Mouse (Mus musculus): Measurements from ENCODE around the gene Zfp280d. TPM values are rescaled to one million over a fixed set of nuclear protein-coding genes. Genes with fewer than 3 reads are reported as not detected.

The Zfp280d gene
- 42.7 and 46.5 TPM in 2 replicates for polyA plus RNA-seq (2015; fragmentation: Nextera tagmentation; extraction: Ambion mirVana)

- Histone ChIP-seq H3K9ac (replicated peaks) (peak within 1 kb of the TSS; percentile 74), H3K9me3 (no peaks in the 10 kb centered on the region), H3K27ac (replicated peaks) (peak within 1 kb of the TSS; percentile 99), H3K36me3 (no peaks in the 10 kb centered on the region), H3K4me1 (peaks cover 24% of the 10 kb centered on the region), H3K27me3 (no peaks in the 10 kb centered on the region), H3K4me3 (peak within 1 kb of the TSS; percentile 53), H3K4me2 (replicated peaks) (peak within 1 kb of the TSS; percentile 63)
- WGBS: under 1% methylated on average over 46 of the region's 57 CpGs
- peak; percentile 99 for ATAC-seq (replicated peaks)
These were observed at the start of gene Zfp280d for GRCm38 (mm10) chr9:72274677-72275076. Zfp280d (plus strand) TSS chr9:72274860.

- H3K4me3 ChIP-seq: no peak overlapping the region
- H3K9ac ChIP-seq (replicated peaks): no peak overlapping the region
- H3K9me3 ChIP-seq: peaks cover 4% of the 10 kb centered on the region; the same call in 1 of the 2 replicates
- no peaks in the 10 kb centered on the region for H3K4me1 ChIP-seq
- no peak overlapping the region for H3K27ac ChIP-seq (replicated peaks)
- no peak overlapping the region for H3K4me2 ChIP-seq (replicated peaks)
- H3K27me3 ChIP-seq: no peaks in the 10 kb centered on the region
- 86% methylated on average over 6 of the region's 6 CpGs for WGBS
- no peaks in the 10 kb centered on the region for H3K36me3 ChIP-seq
- ATAC-seq (replicated peaks): no peak
These were observed 48.1 kb upstream of the Zfp280d start for GRCm38 (mm10) chr9:72226536-72226935.

GRCm38 (mm10) chr9:72252656-72253055 is 22.0 kb upstream of the Zfp280d start:
- no peaks in the 10 kb centered on the region for H3K4me1 ChIP-seq
- H3K4me3 ChIP-seq: no peak overlapping the region
- H3K27me3 ChIP-seq: no peaks in the 10 kb centered on the region
- no peak overlapping the region for H3K27ac ChIP-seq (replicated peaks)
- no peak overlapping the region for H3K4me2 ChIP-seq (replicated peaks)
- H3K9me3 ChIP-seq: no peaks in the 10 kb centered on the region
- no peak overlapping the region for H3K9ac ChIP-seq (replicated peaks)
- H3K36me3 ChIP-seq: no peaks in the 10 kb centered on the region
- WGBS: 100% methylated on average over 1 of the region's 1 CpGs
- ATAC-seq (replicated peaks): no peak

GRCm38 (mm10) chr9:72255227-72255626 is 19.4 kb upstream of the Zfp280d start:
- Histone ChIP-seq H3K36me3 (no peaks in the 10 kb centered on the region), H3K9ac (replicated peaks) (no peak overlapping the region), H3K27me3 (no peaks in the 10 kb centered on the region), H3K27ac (replicated peaks) (no peak overlapping the region), H3K9me3 (no peaks in the 10 kb centered on the region), H3K4me1 (no peaks in the 10 kb centered on the region), H3K4me2 (replicated peaks) (no peak overlapping the region), H3K4me3 (no peak overlapping the region)
- no peak for ATAC-seq (replicated peaks)
- 24% methylated on average over 1 of the region's 1 CpGs for WGBS

- no peaks in the 10 kb centered on the region for H3K4me1 ChIP-seq
- ATAC-seq (replicated peaks): no peak
- WGBS: 82% methylated on average over 3 of the region's 3 CpGs
These were observed 18.0 kb upstream of the Zfp280d start for GRCm38 (mm10) chr9:72256646-72257045.

GRCm38 (mm10) chr9:72260337-72260736 is 14.3 kb upstream of the Zfp280d start:
- WGBS: 27% methylated on average over 6 of the region's 7 CpGs
- no peaks in the 10 kb centered on the region for H3K27me3 ChIP-seq
- no peaks in the 10 kb centered on the region for H3K4me1 ChIP-seq
- H3K27ac ChIP-seq (replicated peaks): no peak overlapping the region
- no peak overlapping the region for H3K4me2 ChIP-seq (replicated peaks)
- 0 out of 2 replicates have a peak, but pooled peaks have one; percentile 6 for ATAC-seq (replicated peaks)
- no peaks in the 10 kb centered on the region for H3K36me3 ChIP-seq
- no peak overlapping the region for H3K4me3 ChIP-seq
- no peaks in the 10 kb centered on the region for H3K9me3 ChIP-seq
- no peak overlapping the region for H3K9ac ChIP-seq (replicated peaks)

More at GRCm38 (mm10) chr9:72256646-72257045, 18.0 kb upstream of the Zfp280d start:
- Histone ChIP-seq H3K9me3 (no peaks in the 10 kb centered on the region), H3K36me3 (no peaks in the 10 kb centered on the region), H3K27ac (replicated peaks) (no peak overlapping the region), H3K9ac (replicated peaks) (no peak overlapping the region), H3K4me2 (replicated peaks) (no peak overlapping the region), H3K27me3 (no peaks in the 10 kb centered on the region), H3K4me3 (no peak overlapping the region)

- H3K9ac ChIP-seq (replicated peaks): no peak overlapping the region
- no peaks in the 10 kb centered on the region for H3K9me3 ChIP-seq
- no peaks in the 10 kb centered on the region for H3K4me1 ChIP-seq
- H3K27me3 ChIP-seq: no peaks in the 10 kb centered on the region
- H3K4me3 ChIP-seq: no peak overlapping the region
- no peak for ATAC-seq (replicated peaks)
- H3K4me2 ChIP-seq (replicated peaks): no peak overlapping the region
- H3K36me3 ChIP-seq: no peaks in the 10 kb centered on the region
- H3K27ac ChIP-seq (replicated peaks): no peak overlapping the region
- WGBS: 80% methylated on average over 3 of the region's 3 CpGs
These were observed 9.8 kb upstream of the Zfp280d start for GRCm38 (mm10) chr9:72264859-72265258.

GRCm38 (mm10) chr9:72270146-72270545 is 4.5 kb upstream of the Zfp280d start:
- Histone ChIP-seq H3K4me3 (no peak overlapping the region), H3K9me3 (no peaks in the 10 kb centered on the region), H3K27ac (replicated peaks) (no peak overlapping the region), H3K36me3 (no peaks in the 10 kb centered on the region), H3K9ac (replicated peaks) (no peak overlapping the region), H3K27me3 (no peaks in the 10 kb centered on the region), H3K4me1 (peaks cover 3% of the 10 kb centered on the region; the same call in 1 of the 2 replicates), H3K4me2 (replicated peaks) (no peak overlapping the region)
- WGBS: 98% methylated on average over 1 of the region's 1 CpGs
- no peak for ATAC-seq (replicated peaks)

- WGBS: 82% methylated on average over 7 of the region's 7 CpGs
These were observed 832 bp upstream of the Zfp280d start for GRCm38 (mm10) chr9:72273646-72274410.

GRCm38 (mm10) chr9:72275101-72275978 is 680 bp downstream of the Zfp280d start:
- no peaks in the 10 kb centered on the region for H3K9me3 ChIP-seq
- peaks cover 24% of the 10 kb centered on the region for H3K4me1 ChIP-seq
- under 1% methylated on average over 65 of the region's 70 CpGs for WGBS
- peak overlapping the region; percentile 63 for H3K4me2 ChIP-seq (replicated peaks)
- ATAC-seq (replicated peaks): peak; percentile 84
- H3K9ac ChIP-seq (replicated peaks): peak overlapping the region; percentile 74
- H3K27ac ChIP-seq (replicated peaks): peak overlapping the region; percentile 99
- H3K27me3 ChIP-seq: no peaks in the 10 kb centered on the region
- H3K36me3 ChIP-seq: no peaks in the 10 kb centered on the region
- peak overlapping the region; percentile 53 for H3K4me3 ChIP-seq

More at GRCm38 (mm10) chr9:72273646-72274410, 832 bp upstream of the Zfp280d start:
- H3K9ac ChIP-seq (replicated peaks): no peak overlapping the region
- H3K9me3 ChIP-seq: no peaks in the 10 kb centered on the region
- no peaks in the 10 kb centered on the region for H3K27me3 ChIP-seq
- H3K4me1 ChIP-seq: peaks cover 23% of the 10 kb centered on the region
- 0 out of 2 replicates have a peak overlapping the region, but pooled peaks have one; percentile 99 for H3K27ac ChIP-seq (replicated peaks)
- ATAC-seq (replicated peaks): no peak
- H3K36me3 ChIP-seq: no peaks in the 10 kb centered on the region
- no peak overlapping the region for H3K4me3 ChIP-seq
- peak overlapping the region; percentile 63; the same call in 1 of the 2 replicates for H3K4me2 ChIP-seq (replicated peaks)

GRCm38 (mm10) chr9:72275979-72276500 is 1.4 kb downstream of the Zfp280d start:
- no peaks in the 10 kb centered on the region for H3K36me3 ChIP-seq
- H3K27ac ChIP-seq (replicated peaks): peak overlapping the region; percentile 99
- ATAC-seq (replicated peaks): no peak
- H3K27me3 ChIP-seq: no peaks in the 10 kb centered on the region
- H3K4me2 ChIP-seq (replicated peaks): peak overlapping the region; percentile 63
- peak overlapping the region; percentile 74 for H3K9ac ChIP-seq (replicated peaks)
- whole genome bisulfite sequencing: 37% methylated on average over 8 of the region's 8 CpGs
- peak overlapping the region; percentile 53 for H3K4me3 ChIP-seq
- H3K9me3 ChIP-seq: no peaks in the 10 kb centered on the region
- peaks cover 24% of the 10 kb centered on the region for H3K4me1 ChIP-seq

- peaks cover 24% of the 10 kb centered on the region for H3K4me1 ChIP-seq
- peak overlapping the region; percentile 3; the same call in 1 of the 2 replicates for H3K4me3 ChIP-seq
- H3K9me3 ChIP-seq: no peaks in the 10 kb centered on the region
- H3K27ac ChIP-seq (replicated peaks): no peak overlapping the region
- no peaks in the 10 kb centered on the region for H3K36me3 ChIP-seq
- no peaks in the 10 kb centered on the region for H3K27me3 ChIP-seq
- no peak for ATAC-seq (replicated peaks)
- no peak overlapping the region for H3K9ac ChIP-seq (replicated peaks)
- H3K4me2 ChIP-seq (replicated peaks): peak overlapping the region; percentile 34
These were observed 2.3 kb downstream of the Zfp280d start for GRCm38 (mm10) chr9:72276941-72277340.
